Mouse (Mus musculus) limb, embryonic 12.5 days (tissue): ENCODE data around the gene Ppip5k1. TPM values are rescaled to one million over a fixed set of nuclear protein-coding genes. Genes with fewer than 3 reads are reported as not detected.
A peak's percentile ranks its signal among the peaks of the same experiment; 100 is the strongest.
"Not testable (repeated sequence)": the region's sequence is repeated elsewhere in the genome, so short reads cannot be mapped to it uniquely, and the experiment has no call there.

Experiments used
- ATAC-seq: fragments of 200-750 bp; cut with Nextera tagmentation; 2 replicates; pipeline ENCODE4 v1.8.0; 2017; ENCODE audit warnings: low read depth, moderate TSS enrichment; ENCODE audit not compliant: insufficient number of reproducible peaks, insufficient read depth, low FRiP score, low TSS enrichment
- H3K27ac ChIP-seq: fragments of 300-500 bp; sonication (generic); 2 replicates; pipeline ENCODE4 v1.5.1; 2016; ENCODE audit warnings: mild to moderate bottlenecking, moderate library complexity
- H3K27me3 ChIP-seq: fragments of 300-500 bp; sonication (generic); 2 replicates; pipeline ENCODE4 v1.6.1; 2016; ENCODE audit warnings: mild to moderate bottlenecking, moderate library complexity
- H3K36me3 ChIP-seq: fragments of 300-500 bp; sonication (generic); 2 replicates; pipeline ENCODE4 v1.6.1; 2016; ENCODE audit warnings: mild to moderate bottlenecking, moderate library complexity
- H3K4me1 ChIP-seq: fragments of 300-500 bp; sonication (generic); replicated peaks from 2 replicates; pipeline ENCODE4 v1.6.1; 2016
- H3K4me2 ChIP-seq: fragments of 300-500 bp; sonication (generic); 2 replicates; pipeline ENCODE4 v1.6.1; 2016; ENCODE audit warnings: mild to moderate bottlenecking, moderate library complexity
- H3K4me3 ChIP-seq: fragments of 300-500 bp; sonication (generic); replicated peaks from 2 replicates; pipeline ENCODE4 v1.5.1; 2016; ENCODE audit warnings: mild to moderate bottlenecking
- H3K9ac ChIP-seq: fragments of 300-500 bp; sonication (generic); replicated peaks from 2 replicates; pipeline ENCODE4 v1.6.1; 2016; ENCODE audit warnings: mild to moderate bottlenecking, moderate library complexity
- H3K9me3 ChIP-seq: fragments of 300-500 bp; sonication (generic); 2 replicates; pipeline ENCODE4 v1.6.1; 2016; ENCODE audit warnings: mild to moderate bottlenecking, moderate library complexity
- WGBS: fragments of 180-500 bp; shearing (Covaris S2); methylation state at CpG from one replicate; pipeline ENCODE4 v1.1.7; 2016; 5-methylcytosine and 5-hydroxymethylcytosine counted together
- polyA plus RNA-seq: library from polyadenylated mRNA; unstranded; fragments of >200 nt; fragmentation: Nextera tagmentation; extraction: Ambion mirVana; gene quantifications from 2 replicates; pipeline ENCODE4 v1.2.1, GENCODE M21; 2016

Ppip5k1 gene
- 7.6 and 9.9 TPM in 2 replicates for polyA plus RNA-seq

GRCm38 (mm10) chr2:121354820-121355592 lies at the start of gene Ppip5k1:
TSS of gene Ppip5k1 (minus strand) at chr2:121355396.
- peak within 1 kb of the TSS; percentile 69 for H3K4me3 ChIP-seq
- peaks cover 17% of the 10 kb centered on the region for H3K4me1 ChIP-seq
- peaks cover 19% of the 10 kb centered on the region for H3K27me3 ChIP-seq
- peak within 1 kb of the TSS; percentile 76 for H3K9ac ChIP-seq
- peak within 1 kb of the TSS; percentile 79 for H3K4me2 ChIP-seq
- peak; percentile 92 for ATAC-seq
- H3K27ac ChIP-seq, result peak within 1 kb of the TSS; percentile 75
- WGBS, result under 1% methylated on average over 58 of the region's 58 CpGs
- no peaks in the 10 kb centered on the region for H3K9me3 ChIP-seq
- H3K36me3 ChIP-seq, result no peaks in the 10 kb centered on the region

GRCm38 (mm10) chr2:121403296-121403695 lies 48.1 kb upstream of the Ppip5k1 start:
- no peak overlapping the region for H3K27ac ChIP-seq
- no peak for ATAC-seq

GRCm38 (mm10) chr2:121396624-121397023 lies 41.4 kb upstream of the Ppip5k1 start:
- 16% methylated on average over 8 of the region's 8 CpGs for WGBS
- 0 out of 2 replicates have a peak, but pooled peaks cover 3% of the 10 kb centered on the region for H3K4me1 ChIP-seq
- ATAC-seq, result no peak
- no peak overlapping the region for H3K9ac ChIP-seq
- H3K27me3 ChIP-seq, result no peaks in the 10 kb centered on the region
- H3K4me2 ChIP-seq, result no peak overlapping the region
- no peaks in the 10 kb centered on the region for H3K36me3 ChIP-seq
- no peaks in the 10 kb centered on the region for H3K9me3 ChIP-seq
- H3K27ac ChIP-seq, result no peak overlapping the region
- H3K4me3 ChIP-seq, result no peak overlapping the region

More at GRCm38 (mm10) chr2:121403296-121403695, 48.1 kb upstream of the Ppip5k1 start:
- Histone ChIP-seq H3K9me3 (0 out of 2 replicates have a peak, but pooled peaks cover 2% of the 10 kb centered on the region), H3K4me3 (no peak overlapping the region), H3K4me1 (0 out of 2 replicates have a peak, but pooled peaks cover under 1% of the 10 kb centered on the region), H3K4me2 (no peak overlapping the region), H3K9ac (no peak overlapping the region), H3K27me3 (no peaks in the 10 kb centered on the region), H3K36me3 (no peaks in the 10 kb centered on the region)

GRCm38 (mm10) chr2:121386961-121387575 lies 31.9 kb upstream of the Ppip5k1 start, which contains the start of gene Strc:
TSS of gene Strc (minus strand) at chr2:121387168.
- H3K9me3 ChIP-seq, H3K9ac ChIP-seq, H3K4me2 ChIP-seq, H3K27me3 ChIP-seq, H3K4me3 ChIP-seq, ATAC-seq, H3K36me3 ChIP-seq, H3K4me1 ChIP-seq, H3K27ac ChIP-seq: not testable (repeated sequence)
- 94% methylated on average over 16 of the region's 17 CpGs for WGBS

GRCm38 (mm10) chr2:121374766-121375165 lies 19.6 kb upstream of the Ppip5k1 start:
- no peak for ATAC-seq
- H3K9ac ChIP-seq, result peak overlapping the region; percentile 18; the same call in 1 of the 2 replicates
- H3K4me2 ChIP-seq, result no peak overlapping the region
- H3K4me3 ChIP-seq, result no peak overlapping the region
- 47% methylated on average over 2 of the region's 2 CpGs for WGBS
- no peak overlapping the region for H3K27ac ChIP-seq
- no peaks in the 10 kb centered on the region for H3K9me3 ChIP-seq
- no peaks in the 10 kb centered on the region for H3K4me1 ChIP-seq
- H3K27me3 ChIP-seq, result peaks cover 11% of the 10 kb centered on the region; the same call in 1 of the 2 replicates
- no peaks in the 10 kb centered on the region for H3K36me3 ChIP-seq

GRCm38 (mm10) chr2:121372266-121372665 lies 17.1 kb upstream of the Ppip5k1 start:
- Histone ChIP-seq H3K4me3 (no peak overlapping the region), H3K4me2 (no peak overlapping the region), H3K27me3 (peaks cover 11% of the 10 kb centered on the region; the same call in 1 of the 2 replicates), H3K36me3 (no peaks in the 10 kb centered on the region), H3K9ac (no peak overlapping the region), H3K4me1 (no peaks in the 10 kb centered on the region), H3K9me3 (no peaks in the 10 kb centered on the region), H3K27ac (no peak overlapping the region)
- no peak for ATAC-seq
- WGBS, result 86% methylated on average over 3 of the region's 3 CpGs

GRCm38 (mm10) chr2:121370921-121371320 lies 15.7 kb upstream of the Ppip5k1 start:
- Histone ChIP-seq H3K4me1 (no peaks in the 10 kb centered on the region), H3K4me3 (no peak overlapping the region), H3K36me3 (no peaks in the 10 kb centered on the region), H3K9ac (no peak overlapping the region), H3K4me2 (no peak overlapping the region), H3K9me3 (no peaks in the 10 kb centered on the region), H3K27me3 (peaks cover 11% of the 10 kb centered on the region; the same call in 1 of the 2 replicates), H3K27ac (no peak overlapping the region)
- 84% methylated on average over 5 of the region's 5 CpGs for WGBS
- ATAC-seq, result no peak

GRCm38 (mm10) chr2:121368831-121369230 lies 13.6 kb upstream of the Ppip5k1 start:
- Histone ChIP-seq H3K9me3 (no peaks in the 10 kb centered on the region), H3K27ac (no peak overlapping the region), H3K4me1 (no peaks in the 10 kb centered on the region), H3K4me3 (no peak overlapping the region), H3K36me3 (no peaks in the 10 kb centered on the region), H3K4me2 (no peak overlapping the region), H3K27me3 (0 out of 2 replicates have a peak, but pooled peaks cover 4% of the 10 kb centered on the region), H3K9ac (no peak overlapping the region)
- WGBS, result 81% methylated on average over 2 of the region's 2 CpGs
- ATAC-seq, result no peak

- Histone ChIP-seq H3K4me1 (peaks cover 5% of the 10 kb centered on the region), H3K4me3 (no peak overlapping the region), H3K9me3 (no peaks in the 10 kb centered on the region), H3K4me2 (no peak overlapping the region), H3K9ac (no peak overlapping the region), H3K36me3 (no peaks in the 10 kb centered on the region), H3K27ac (no peak overlapping the region), H3K27me3 (peaks cover 10% of the 10 kb centered on the region)
- ATAC-seq, result no peak
- 87% methylated on average over 3 of the region's 3 CpGs for WGBS
These were observed 8.5 kb upstream of the Ppip5k1 start for GRCm38 (mm10) chr2:121363656-121364055.

- H3K27me3 ChIP-seq, result peaks cover 19% of the 10 kb centered on the region
- H3K27ac ChIP-seq, result no peak overlapping the region
- H3K9ac ChIP-seq, result no peak overlapping the region
- H3K4me2 ChIP-seq, result no peak overlapping the region
- no peaks in the 10 kb centered on the region for H3K36me3 ChIP-seq
- H3K4me3 ChIP-seq, result no peak overlapping the region
- H3K4me1 ChIP-seq, result peaks cover 14% of the 10 kb centered on the region
- WGBS, result 50% methylated on average over 4 of the region's 4 CpGs
- no peaks in the 10 kb centered on the region for H3K9me3 ChIP-seq
- no peak for ATAC-seq
These were observed 4.3 kb upstream of the Ppip5k1 start for GRCm38 (mm10) chr2:121359461-121359860.

GRCm38 (mm10) chr2:121358381-121358780 lies 3.2 kb upstream of the Ppip5k1 start:
- peaks cover 17% of the 10 kb centered on the region for H3K4me1 ChIP-seq
- no peak for ATAC-seq
- peak overlapping the region; percentile 28 for H3K4me3 ChIP-seq
- no peak overlapping the region for H3K27ac ChIP-seq
- WGBS, result 0% methylated on average over 16 of the region's 16 CpGs
- H3K27me3 ChIP-seq, result peaks cover 19% of the 10 kb centered on the region
- H3K9ac ChIP-seq, result no peak overlapping the region
- no peaks in the 10 kb centered on the region for H3K36me3 ChIP-seq
- H3K4me2 ChIP-seq, result peak overlapping the region; percentile 62
- H3K9me3 ChIP-seq, result no peaks in the 10 kb centered on the region
